Mouse (Mus musculus) naive thymus-derived CD4-positive, alpha-beta T cell, adult 2 months (primary cell): ENCODE results near the gene Etv4.

Source experiments
- DNase-seq: peaks from one replicate; pipeline ENCODE4 v3.0.0-alpha.2; 2011; ENCODE audit warnings: low read depth

The Etv4 gene

DNA sequence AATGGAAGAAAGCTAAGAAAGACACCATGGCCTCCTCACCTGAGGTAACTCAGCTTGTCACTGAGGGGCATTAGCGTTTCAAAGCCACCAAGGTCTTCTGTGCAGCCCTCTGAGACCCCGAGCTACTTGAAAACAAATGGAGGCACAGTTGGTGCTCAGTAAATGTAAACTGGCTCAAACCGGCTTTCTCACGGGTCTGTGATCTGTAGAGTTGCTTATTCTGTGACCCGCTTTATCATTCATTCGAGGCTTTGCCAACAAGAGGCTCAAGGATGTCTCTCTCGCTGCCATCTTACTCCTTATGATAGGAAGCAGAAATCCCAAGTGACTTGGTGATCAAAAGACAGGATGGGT, 658 bp upstream of the Etv4 start:
- DNase-seq = no peak

- DNase-seq = no peak
Measured at GRCm38 (mm10) chr11:101784488-101785142, 556 bp downstream of the Etv4 start.

DNA sequence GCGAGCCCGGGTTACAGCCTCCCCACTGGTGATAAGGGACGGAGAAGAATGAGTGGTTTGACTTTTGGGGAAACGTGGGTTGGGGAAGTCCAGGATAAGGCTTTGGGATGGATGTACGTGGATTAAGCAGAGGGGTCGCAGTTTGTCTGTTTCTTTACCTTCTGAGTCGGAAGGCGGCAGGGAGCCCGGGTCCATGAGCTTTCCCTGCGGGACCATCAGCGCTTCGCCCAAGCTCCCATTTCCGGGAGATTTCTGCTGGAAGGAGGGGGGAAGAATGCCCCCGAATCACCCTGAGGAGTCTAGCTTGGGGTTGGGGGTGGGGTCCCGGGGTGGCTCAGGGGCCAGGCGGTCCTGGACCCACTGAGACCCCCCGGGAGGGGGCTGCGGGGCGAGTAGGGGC, 1.1 kb downstream of the Etv4 start:
- no peak for DNase-seq

DNA sequence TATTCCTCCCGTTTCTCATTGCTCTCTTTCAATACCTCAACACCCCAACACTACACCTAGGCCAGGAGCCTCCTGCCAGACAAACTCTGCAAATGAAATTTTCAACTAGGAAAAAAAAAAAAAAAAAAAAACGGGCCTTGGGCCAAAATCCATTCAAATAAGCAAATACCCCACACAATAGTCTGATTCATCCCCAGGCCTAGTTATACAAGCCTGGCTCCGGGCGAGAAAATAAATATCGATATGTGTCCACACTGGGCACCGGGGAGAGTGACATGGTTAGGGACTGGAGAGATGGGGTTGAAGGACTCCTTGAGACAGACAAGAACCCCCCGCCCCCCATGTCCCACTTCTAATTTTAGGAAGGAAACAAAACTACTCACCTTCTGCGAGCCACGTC, 1.6 kb downstream of the Etv4 start:
- DNase-seq = no peak

GRCm38 (mm10) chr11:101783135-101783534, 2.0 kb downstream of the Etv4 start:
- DNase-seq = no peak

DNA sequence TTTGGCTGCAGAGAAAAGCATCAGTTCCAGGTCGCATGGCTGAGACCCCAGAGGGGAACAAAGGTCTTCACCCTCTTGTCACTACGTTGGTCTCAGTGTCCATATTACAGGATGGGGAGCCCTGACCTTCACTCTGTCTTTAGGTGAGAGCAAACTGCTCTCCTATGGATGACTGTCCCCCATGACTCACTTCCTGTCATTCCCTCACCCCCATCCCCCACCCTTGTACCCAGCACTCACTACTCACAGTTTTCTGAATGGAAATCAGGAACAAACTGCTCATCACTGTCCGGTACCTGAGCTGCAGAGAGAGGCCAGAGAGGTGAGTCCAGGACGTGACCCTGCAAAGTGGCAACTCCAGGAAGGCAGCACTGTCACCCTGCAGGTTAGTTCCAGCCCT, 8.3 kb downstream of the Etv4 start:
- no peak for DNase-seq

GRCm38 (mm10) chr11:101772449-101772848, 12.7 kb downstream of the Etv4 start:
- no peak for DNase-seq

DNA sequence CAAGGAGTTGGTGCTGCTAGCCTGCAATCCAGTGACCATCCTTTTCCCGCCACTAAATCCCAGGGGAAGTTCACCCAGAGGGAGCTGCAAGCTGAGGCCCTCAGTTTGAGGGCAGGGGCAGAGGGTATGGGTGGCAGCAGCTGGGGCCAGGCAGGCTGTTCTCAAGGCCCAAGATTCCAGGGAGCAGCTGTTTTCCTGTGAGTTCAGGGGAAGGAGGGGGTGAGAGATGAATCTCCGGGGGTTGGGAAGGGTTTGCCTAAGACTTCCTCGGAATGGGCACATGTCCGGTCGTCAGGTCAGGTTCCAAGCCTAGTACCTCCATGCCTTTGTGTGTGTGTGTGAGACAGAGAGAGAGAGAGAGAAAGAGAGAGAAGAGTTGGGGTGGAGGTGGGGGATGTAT, 13.1 kb downstream of the Etv4 start:
- no peak for DNase-seq

DNA sequence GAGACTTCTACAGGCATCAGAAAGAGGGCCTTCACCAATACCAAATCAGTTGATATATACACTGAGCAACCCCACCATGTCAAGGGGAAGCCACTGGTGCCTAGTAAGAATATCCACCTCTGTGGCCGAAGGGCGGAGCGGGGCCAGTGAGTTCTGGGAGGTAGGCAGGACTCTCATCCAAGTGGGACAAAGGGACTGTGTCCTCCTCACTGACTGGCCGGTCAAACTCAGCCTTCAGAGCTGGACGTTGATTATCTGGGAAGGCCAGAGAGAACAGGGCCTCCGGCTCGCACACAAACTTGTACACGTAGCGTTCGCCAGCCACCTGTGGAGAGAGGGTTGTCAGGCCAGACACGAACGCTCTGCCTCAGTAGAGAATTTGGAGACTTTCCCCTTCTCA, 14.9 kb downstream of the Etv4 start:
- DNase-seq = no peak

DNA sequence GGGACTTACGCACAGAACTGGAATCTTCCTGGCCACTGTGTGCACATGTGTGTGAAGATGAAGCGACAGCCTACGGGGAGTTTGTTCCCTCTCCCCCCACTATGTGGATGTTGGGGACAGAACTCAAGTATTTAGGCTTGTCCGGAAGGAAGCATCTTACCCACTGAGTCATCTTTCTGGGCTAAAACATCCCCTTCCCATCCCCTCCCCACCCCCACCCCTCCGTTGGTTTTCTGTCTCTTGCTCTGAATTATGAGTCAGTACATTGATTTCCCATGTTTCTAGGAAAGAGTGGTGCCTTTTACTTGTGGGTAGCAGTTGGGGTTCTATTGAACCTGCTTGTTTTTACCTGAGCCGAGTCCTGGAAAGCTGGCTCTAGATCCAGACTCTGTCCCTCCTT, 16.4 kb downstream of the Etv4 start:
- no peak for DNase-seq

DNA sequence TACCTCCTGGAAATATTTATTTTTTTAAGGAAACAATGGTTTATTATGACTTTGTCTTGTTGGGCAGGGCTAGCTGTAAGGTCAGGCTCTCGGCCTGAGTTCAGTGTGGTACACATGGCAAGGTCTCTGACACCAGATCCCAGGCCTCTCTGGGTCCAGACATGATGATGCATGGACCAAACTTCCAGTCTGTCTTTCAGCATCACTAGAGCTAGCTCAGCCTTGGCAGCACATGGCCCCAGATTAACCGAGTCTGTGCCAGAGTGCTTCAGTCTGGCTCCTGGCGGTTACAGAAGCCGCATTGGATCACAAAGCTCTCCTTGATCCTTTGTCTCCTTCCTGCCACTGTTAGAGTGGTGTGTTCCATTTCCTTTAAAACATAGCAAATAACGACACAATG, 17.8 kb downstream of the Etv4 start:
- DNase-seq = no peak

DNA sequence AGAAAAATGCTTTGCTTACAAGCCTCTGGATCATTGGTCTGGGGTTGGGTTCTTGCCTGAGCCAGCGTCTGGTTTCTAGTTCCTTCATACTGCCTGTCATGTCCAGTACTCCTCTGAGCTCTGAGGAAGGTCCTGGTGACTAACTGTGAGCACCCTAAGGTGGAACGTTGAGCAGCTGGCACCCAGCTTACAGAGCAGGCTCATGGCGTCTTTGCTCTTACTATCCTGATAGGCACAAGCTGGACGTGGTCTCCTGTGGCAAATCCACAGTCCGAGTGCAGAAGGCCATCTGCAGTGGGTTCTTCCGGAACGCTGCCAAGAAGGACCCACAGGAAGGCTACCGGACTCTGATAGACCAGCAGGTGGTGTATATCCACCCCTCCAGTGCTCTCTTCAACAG, 20.6 kb downstream of the Etv4 start:
- no peak for DNase-seq

DNA sequence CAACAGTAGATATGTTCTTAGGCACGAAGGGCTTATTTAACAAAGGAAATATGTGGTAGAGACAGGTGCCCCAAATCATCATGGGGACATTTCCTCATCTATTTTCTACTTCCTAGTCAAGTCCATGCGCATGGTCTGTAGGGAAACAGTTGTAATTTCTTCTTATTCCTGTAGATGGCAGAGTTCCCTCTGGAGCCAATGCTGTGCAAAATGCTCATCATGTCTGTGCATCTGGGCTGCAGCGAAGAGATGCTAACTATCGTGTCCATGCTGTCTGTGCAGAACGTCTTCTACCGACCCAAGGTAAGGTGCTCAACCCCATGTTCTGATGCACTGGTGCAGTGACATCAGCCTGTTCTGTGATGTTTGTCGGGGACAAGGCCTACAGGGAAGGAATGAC, 21.4 kb downstream of the Etv4 start:
- DNase-seq = peak; percentile 71

GRCm38 (mm10) chr11:101759530-101759929, 25.6 kb downstream of the Etv4 start:
- DNase-seq = no peak

DNA sequence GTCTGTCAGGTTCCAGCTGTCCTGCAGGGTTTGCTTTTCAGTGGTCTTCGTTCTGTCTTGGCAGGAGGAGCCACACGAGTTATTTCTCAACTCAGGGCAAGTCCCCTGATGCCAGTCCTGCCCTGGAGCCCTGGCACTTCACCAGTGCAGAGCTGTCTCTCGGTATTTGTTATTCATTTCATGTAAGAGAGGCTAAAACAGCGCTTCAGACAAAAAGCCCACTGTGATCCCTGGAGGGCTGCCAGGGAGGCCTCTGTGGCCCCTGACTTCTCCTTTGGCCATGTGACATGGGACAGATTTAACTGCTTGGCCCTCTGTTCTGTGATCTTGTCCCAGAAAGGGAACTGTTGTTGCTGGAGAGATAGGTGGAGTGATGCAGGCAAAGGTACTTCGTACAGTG, 26.7 kb downstream of the Etv4 start:
- DNase-seq = no peak

DNA sequence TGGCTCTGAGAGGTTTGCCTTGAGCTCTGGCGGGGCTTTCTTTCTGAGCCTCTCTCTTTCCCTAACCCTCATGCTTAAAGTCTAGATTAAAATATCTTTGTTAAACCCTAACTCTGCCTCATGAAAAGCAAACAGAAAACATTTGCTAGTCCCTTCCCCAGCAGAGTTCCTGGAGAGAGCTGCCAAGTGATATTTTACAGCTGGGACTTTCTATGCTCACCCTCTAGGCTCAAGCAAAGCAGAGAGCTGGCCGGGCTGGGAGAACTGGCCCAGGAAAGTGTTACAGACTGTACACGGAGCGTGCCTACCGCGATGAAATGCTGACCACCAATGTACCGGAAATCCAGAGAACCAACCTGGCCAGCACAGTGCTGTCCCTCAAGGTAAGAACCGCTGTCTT, 27.8 kb downstream of the Etv4 start:
- no peak for DNase-seq

GRCm38 (mm10) chr11:101756616-101757015, 28.6 kb downstream of the Etv4 start:
- no peak for DNase-seq

- DNase-seq = no peak
Measured at GRCm38 (mm10) chr11:101733596-101733995, 51.6 kb downstream of the Etv4 start.

DNA sequence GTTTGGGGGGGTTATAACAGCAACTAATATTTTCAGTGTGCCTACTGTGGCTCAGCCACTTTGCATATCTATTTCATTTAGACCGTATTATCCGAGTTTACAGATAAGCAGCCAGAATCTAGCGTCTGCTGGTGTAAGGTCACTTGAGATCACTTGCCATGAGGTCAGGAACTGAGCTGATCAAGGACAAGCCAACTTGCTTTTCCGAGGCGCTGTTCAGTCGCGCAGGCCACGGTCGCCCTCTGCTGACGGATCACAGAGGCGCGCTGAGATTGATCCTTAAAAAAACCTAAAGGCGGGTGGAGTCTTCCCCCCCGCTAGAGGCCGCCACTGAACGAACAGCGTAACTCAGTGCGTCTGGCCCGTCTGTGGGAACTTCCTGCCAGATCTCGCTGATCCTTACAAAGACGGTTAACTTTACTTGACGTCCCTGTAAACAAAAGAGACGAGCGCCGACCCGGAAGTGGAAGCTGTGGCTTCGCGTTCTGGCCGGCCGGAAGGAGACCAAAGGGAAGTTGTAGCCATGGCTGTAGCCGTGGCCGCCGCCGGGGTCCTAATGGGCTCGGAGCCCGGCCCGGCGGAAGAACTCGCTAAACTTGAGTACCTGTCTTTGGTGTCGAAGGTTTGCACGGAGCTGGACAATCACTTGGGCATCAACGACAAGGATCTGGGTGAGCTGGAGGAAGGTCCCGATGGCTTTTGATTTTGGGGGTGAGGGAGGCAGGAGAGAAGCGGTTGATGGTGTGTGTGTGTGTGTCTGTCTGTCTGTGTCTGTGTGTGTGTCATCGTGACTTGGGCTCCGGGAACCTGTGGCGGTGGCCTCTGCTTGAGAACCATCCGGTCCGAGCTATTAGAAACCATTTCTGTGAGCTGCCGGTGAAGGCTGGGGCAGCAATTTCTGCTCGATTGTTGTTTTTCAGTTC, 52.4 kb downstream of the Etv4 start, which contains the start of gene Dhx8:
Gene Dhx8 (plus strand): TSS at position 402 of the 923 bp plus-strand sequence.
- DNase-seq = peak; percentile 99

DNA sequence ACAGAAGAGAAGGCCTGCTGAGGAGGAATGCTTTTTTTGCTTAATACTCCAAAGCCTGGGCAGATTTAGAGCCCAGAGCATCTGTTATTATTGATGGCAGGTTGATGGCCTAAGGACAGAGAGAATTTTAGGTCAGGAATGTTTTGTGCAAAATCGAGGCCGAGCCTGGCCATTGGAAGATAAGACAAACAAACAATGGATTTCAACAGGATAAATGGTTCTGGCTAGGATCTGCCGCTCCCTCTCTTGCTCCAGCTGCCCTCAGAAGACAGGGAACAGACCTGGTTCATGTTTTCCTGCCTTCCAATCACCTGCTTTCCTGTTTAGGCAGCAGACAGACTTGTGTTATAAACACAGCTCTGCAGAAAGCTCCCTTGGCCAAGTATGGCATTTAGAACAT, 55.9 kb downstream of the Etv4 start:
- no peak for DNase-seq

GRCm38 (mm10) chr11:101726765-101727164, 58.4 kb downstream of the Etv4 start:
- DNase-seq = no peak

GRCm38 (mm10) chr11:101725043-101725442, 60.1 kb downstream of the Etv4 start:
- no peak for DNase-seq

DNA sequence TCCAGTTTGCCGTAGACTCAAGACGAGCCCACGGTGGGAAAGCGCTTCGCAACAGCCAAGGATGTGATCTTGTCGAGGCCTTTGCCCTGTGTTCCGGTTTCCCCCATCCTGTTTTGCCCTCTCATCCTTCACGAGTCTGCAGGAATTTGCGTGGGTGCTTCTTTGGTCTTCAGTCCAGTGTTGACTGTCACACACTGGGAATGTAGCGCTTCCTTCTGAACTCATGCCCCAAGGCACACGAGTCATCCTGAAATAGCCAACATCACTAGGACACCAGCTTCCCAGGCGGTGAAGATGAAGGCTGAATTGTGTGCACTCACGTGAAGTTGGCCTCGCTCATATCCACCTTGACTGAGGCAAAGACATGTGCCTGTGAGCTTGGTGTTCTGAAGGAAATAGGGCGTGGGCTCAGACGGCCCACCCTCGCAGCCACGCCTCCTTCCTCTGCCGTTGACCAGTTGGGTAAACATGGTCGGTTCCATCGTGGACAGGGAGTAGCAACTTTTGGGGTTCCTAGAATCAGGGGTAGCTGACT, 65.1 kb downstream of the Etv4 start:
- DNase-seq = no peak
